Mouse (Mus musculus) stomach, postnatal 0 days (tissue): Measurements from ENCODE around the gene Dpm2. TPM values are rescaled to one million over a fixed set of nuclear protein-coding genes. Genes with fewer than 3 reads are reported as not detected.

Experiments used
- ATAC-seq: fragments of 200-750 bp; cut with Nextera tagmentation; 2 replicates; pipeline ENCODE4 v1.8.0; 2017; ENCODE audit not compliant: low FRiP score, low TSS enrichment
- DNase-seq: peaks from one replicate; pipeline ENCODE4 v3.0.0-alpha.2; 2016; ENCODE audit warnings: low spot score
- H3K27ac ChIP-seq: fragments of 300-500 bp; sonication (generic); replicated peaks from 2 replicates; pipeline ENCODE4 v1.5.1; 2014; ENCODE audit warnings: mild to moderate bottlenecking, control low read depth
- H3K27me3 ChIP-seq: fragments of 300-500 bp; sonication (generic); 2 replicates; pipeline ENCODE4 v1.6.1; 2014; ENCODE audit warnings: low read length; ENCODE audit not compliant: control insufficient read depth, insufficient read depth
- H3K36me3 ChIP-seq: fragments of 300-500 bp; sonication (generic); 2 replicates; pipeline ENCODE4 v1.6.1; 2014; ENCODE audit warnings: low read length, mixed read lengths; ENCODE audit not compliant: control insufficient read depth, insufficient read depth
- H3K4me1 ChIP-seq: fragments of 300-500 bp; sonication (generic); replicated peaks from 2 replicates; pipeline ENCODE4 v1.6.1; 2014; ENCODE audit warnings: antibody characterized with exemption; ENCODE audit not compliant: control insufficient read depth, insufficient read depth
- H3K4me2 ChIP-seq: fragments of 300-500 bp; sonication (generic); replicated peaks from 2 replicates; pipeline ENCODE4 v1.6.1; 2014; ENCODE audit warnings: low read depth, mild to moderate bottlenecking, control low read depth, moderate library complexity
- H3K4me3 ChIP-seq: fragments of 300-500 bp; sonication (generic); 2 replicates; pipeline ENCODE4 v1.5.1; 2014; ENCODE audit warnings: low read depth, low read length, control low read depth
- H3K9ac ChIP-seq: fragments of 300-500 bp; sonication (generic); 2 replicates; pipeline ENCODE4 v1.6.1; 2014; ENCODE audit warnings: mild to moderate bottlenecking, low read length, control low read depth, mixed read lengths
- H3K9me3 ChIP-seq: fragments of 300-500 bp; sonication (generic); 2 replicates; pipeline ENCODE4 v1.6.1; 2016; ENCODE audit warnings: low read length; ENCODE audit not compliant: control insufficient read depth
- CTCF ChIP-seq: IDR thresholded peaks from 2 replicates; pipeline ENCODE4 v1.5.1; 2016; ENCODE audit warnings: antibody characterized with exemption, low read depth, mild to moderate bottlenecking, moderate library complexity
- EP300 ChIP-seq: optimal IDR thresholded peaks from 2 replicates; pipeline ENCODE3; 2016; ENCODE audit warnings: antibody characterized with exemption
- WGBS: fragments of 180-500 bp; shearing (Covaris S2); extraction: QIAGEN DNeasy Blood & Tissue Kit; methylation state at CpG from one replicate; pipeline ENCODE4 v1.1.7; 2014; 5-methylcytosine and 5-hydroxymethylcytosine counted together
- polyA plus RNA-seq: library from polyadenylated mRNA; unstranded; fragments of >200 nt; fragmentation: Nextera tagmentation; extraction: Ambion mirVana; gene quantifications from 2 replicates; pipeline ENCODE4 v1.2.1, GENCODE M21; 2015

Dpm2 gene
- polyA plus RNA-seq, 1 experiment from 2014 or later = 87.5 TPM

DNA sequence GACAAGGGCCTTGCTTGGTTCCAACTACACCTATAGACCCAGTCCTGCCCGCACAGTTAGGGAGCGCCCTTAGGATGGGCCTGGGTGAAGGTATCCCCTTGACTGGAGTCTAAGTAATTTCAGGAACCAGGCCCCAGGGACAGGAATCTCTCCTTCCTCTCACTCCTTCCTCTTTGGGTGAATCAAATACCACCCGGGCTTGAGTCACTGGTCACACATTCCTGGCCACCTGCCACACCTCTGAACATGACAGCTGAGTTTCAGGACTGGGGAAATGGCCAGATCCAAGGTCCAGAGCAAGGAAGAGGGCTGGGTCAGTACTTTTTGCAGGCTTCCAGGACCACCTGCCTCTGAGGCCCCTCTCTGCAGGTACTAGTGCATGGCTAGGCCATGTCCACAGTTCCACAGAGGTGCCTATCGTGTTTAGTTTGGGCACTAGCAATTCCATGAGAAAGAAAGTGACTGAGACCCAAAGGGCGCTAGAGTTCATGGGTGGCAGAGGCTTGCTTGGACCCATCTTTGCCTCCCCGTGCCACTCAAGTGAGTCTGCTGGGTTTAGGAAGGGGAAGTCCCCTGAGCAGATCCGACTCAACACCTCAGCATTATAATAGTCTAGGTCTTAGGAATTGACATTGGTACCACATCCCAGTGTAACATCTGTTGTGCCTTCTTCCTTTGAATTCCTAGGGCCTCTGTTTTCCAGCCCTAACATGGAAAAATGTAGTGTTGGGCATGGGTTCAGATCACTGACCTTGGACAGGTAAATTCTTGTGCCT lies 22.5 kb upstream of the Dpm2 start:
- peak overlapping the region; percentile 56; the same call in 1 of the 2 replicates for H3K27ac ChIP-seq
- TF ChIP-seq CTCF = no peak
- TF ChIP-seq EP300 = no peak
- DNase-seq = peak; percentile 55
- H3K9me3 ChIP-seq = no peaks in the 10 kb centered on the region
- no peak overlapping the region for H3K9ac ChIP-seq
- H3K4me2 ChIP-seq = no peak overlapping the region
- H3K27me3 ChIP-seq = no peaks in the 10 kb centered on the region
- ATAC-seq = 0 out of 2 replicates have a peak, but pooled peaks have one; percentile 6
- no peaks in the 10 kb centered on the region for H3K36me3 ChIP-seq
- peaks cover 12% of the 10 kb centered on the region for H3K4me1 ChIP-seq
- 86% methylated on average over 7 of the region's 7 CpGs for WGBS
- no peak overlapping the region for H3K4me3 ChIP-seq

GRCm38 (mm10) chr2:32549171-32549570 lies 21.5 kb upstream of the Dpm2 start:
- peak overlapping the region; percentile 67; the same call in 1 of the 2 replicates for H3K27ac ChIP-seq
- no peak for TF ChIP-seq CTCF

GRCm38 (mm10) chr2:32549764-32550163 lies 20.9 kb upstream of the Dpm2 start:
- Histone ChIP-seq H3K9me3 (no peaks in the 10 kb centered on the region), H3K4me3 (no peak overlapping the region), H3K27me3 (no peaks in the 10 kb centered on the region), H3K27ac (peak overlapping the region; percentile 67; the same call in 1 of the 2 replicates), H3K9ac (no peak overlapping the region), H3K36me3 (no peaks in the 10 kb centered on the region), H3K4me2 (no peak overlapping the region), H3K4me1 (peaks cover 12% of the 10 kb centered on the region)
- 26% methylated on average over 6 of the region's 6 CpGs for WGBS
- TF ChIP-seq CTCF (no peak), EP300 (no peak)
- peak; percentile 23 for DNase-seq
- peak; percentile 39; the same call in 1 of the 2 replicates for ATAC-seq

More at GRCm38 (mm10) chr2:32549171-32549570, 21.5 kb upstream of the Dpm2 start:
- 49% methylated on average over 9 of the region's 9 CpGs for WGBS
- H3K9me3 ChIP-seq = no peaks in the 10 kb centered on the region
- peaks cover 12% of the 10 kb centered on the region for H3K4me1 ChIP-seq
- ATAC-seq (no peak), DNase-seq (peak; percentile 25)
- H3K4me3 ChIP-seq = no peak overlapping the region
- no peaks in the 10 kb centered on the region for H3K27me3 ChIP-seq
- no peak overlapping the region for H3K4me2 ChIP-seq
- H3K36me3 ChIP-seq = no peaks in the 10 kb centered on the region
- H3K9ac ChIP-seq = no peak overlapping the region

- DNase-seq = no peak
- Histone ChIP-seq H3K27me3 (no peaks in the 10 kb centered on the region), H3K36me3 (no peaks in the 10 kb centered on the region), H3K9me3 (no peaks in the 10 kb centered on the region), H3K4me1 (peaks cover 12% of the 10 kb centered on the region), H3K27ac (peak overlapping the region; percentile 45; the same call in 1 of the 2 replicates), H3K4me3 (no peak overlapping the region), H3K4me2 (no peak overlapping the region), H3K9ac (no peak overlapping the region)
- no peak for ATAC-seq
- TF ChIP-seq CTCF = no peak
- TF ChIP-seq EP300 = no peak
- 61% methylated on average over 5 of the region's 5 CpGs for WGBS
Measured at GRCm38 (mm10) chr2:32551236-32551635, 19.4 kb upstream of the Dpm2 start.

GRCm38 (mm10) chr2:32553592-32554148 lies 17.0 kb upstream of the Dpm2 start:
- no peak for TF ChIP-seq CTCF
- no peak for TF ChIP-seq EP300

DNA sequence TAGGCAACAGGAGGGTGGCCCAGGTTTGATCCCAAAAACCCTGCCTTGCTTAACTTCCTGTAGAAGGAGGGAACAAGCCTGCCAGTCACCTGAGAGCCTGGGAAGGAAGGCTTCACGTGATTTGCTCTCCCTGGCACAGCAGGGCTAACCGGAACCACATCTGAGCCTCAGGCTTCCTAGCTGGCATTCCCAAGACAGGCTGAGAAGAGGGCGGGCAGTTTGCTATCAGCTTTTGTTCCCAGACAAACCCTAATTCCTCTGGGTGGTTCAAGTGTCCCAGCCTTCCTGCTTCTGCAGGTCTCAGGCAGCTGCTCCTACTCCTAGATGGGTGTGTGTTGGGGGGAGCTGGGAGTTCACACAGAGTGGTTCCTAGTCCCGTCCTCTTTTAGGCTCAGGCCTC lies 15.2 kb upstream of the Dpm2 start:
- H3K9me3 ChIP-seq = no peaks in the 10 kb centered on the region
- H3K4me2 ChIP-seq = no peak overlapping the region
- H3K27ac ChIP-seq = peak overlapping the region; percentile 61
- TF ChIP-seq CTCF (no peak), EP300 (no peak)
- H3K4me1 ChIP-seq = peaks cover 2% of the 10 kb centered on the region; the same call in 1 of the 2 replicates
- peak; percentile 72 for ATAC-seq
- H3K4me3 ChIP-seq = no peak overlapping the region
- 0 out of 2 replicates have a peak, but pooled peaks cover 2% of the 10 kb centered on the region for H3K36me3 ChIP-seq
- H3K27me3 ChIP-seq = no peaks in the 10 kb centered on the region
- 48% methylated on average over 4 of the region's 4 CpGs for WGBS
- peak; percentile 64 for DNase-seq
- no peak overlapping the region for H3K9ac ChIP-seq

More at GRCm38 (mm10) chr2:32553592-32554148, 17.0 kb upstream of the Dpm2 start:
- Histone ChIP-seq H3K4me1 (peaks cover 12% of the 10 kb centered on the region), H3K4me2 (no peak overlapping the region), H3K4me3 (no peak overlapping the region), H3K9me3 (no peaks in the 10 kb centered on the region), H3K9ac (no peak overlapping the region), H3K36me3 (no peaks in the 10 kb centered on the region), H3K27me3 (no peaks in the 10 kb centered on the region), H3K27ac (0 out of 2 replicates have a peak overlapping the region, but pooled peaks have one; percentile 4)
- no peak for ATAC-seq
- WGBS = 65% methylated on average over 7 of the region's 7 CpGs
- no peak for DNase-seq
